Mouse (Mus musculus) embryonic facial prominence, embryonic 15.5 days (tissue): ENCODE measurements around the gene Slc35c2. TPM values are rescaled to one million over a fixed set of nuclear protein-coding genes. Genes with fewer than 3 reads are reported as not detected.

Source experiments
- ATAC-seq: fragments of 200-750 bp; cut with Nextera tagmentation; 2 replicates; pipeline ENCODE4 v1.8.0; 2017; ENCODE audit warnings: low read depth, moderate TSS enrichment; ENCODE audit not compliant: insufficient number of reproducible peaks, low FRiP score, low TSS enrichment
- H3K27ac ChIP-seq: fragments of 300-500 bp; sonication (generic); replicated peaks from 2 replicates; pipeline ENCODE4 v1.5.1; 2015; ENCODE audit warnings: mild to moderate bottlenecking, inconsistent platforms
- H3K27me3 ChIP-seq: fragments of 300-500 bp; sonication (generic); 2 replicates; pipeline ENCODE4 v1.6.1; 2015; ENCODE audit warnings: inconsistent platforms
- H3K36me3 ChIP-seq: fragments of 300-500 bp; sonication (generic); 2 replicates; pipeline ENCODE4 v1.6.1; 2015; ENCODE audit warnings: mild to moderate bottlenecking, inconsistent platforms
- H3K4me1 ChIP-seq: fragments of 300-500 bp; sonication (generic); 2 replicates; pipeline ENCODE4 v1.6.1; 2015; ENCODE audit warnings: inconsistent platforms
- H3K4me2 ChIP-seq: fragments of 300-500 bp; sonication (generic); replicated peaks from 2 replicates; pipeline ENCODE4 v1.6.1; 2015; ENCODE audit warnings: mild to moderate bottlenecking, inconsistent platforms
- H3K4me3 ChIP-seq: fragments of 300-500 bp; sonication (generic); replicated peaks from 2 replicates; pipeline ENCODE4 v1.5.1; 2015; ENCODE audit warnings: mild to moderate bottlenecking, inconsistent platforms
- H3K9ac ChIP-seq: fragments of 300-500 bp; sonication (generic); 2 replicates; pipeline ENCODE4 v1.6.1; 2015; ENCODE audit warnings: inconsistent platforms
- H3K9me3 ChIP-seq: fragments of 300-500 bp; sonication (generic); replicated peaks from 2 replicates; pipeline ENCODE4 v1.6.1; 2016; ENCODE audit warnings: inconsistent platforms
- WGBS: fragments of 180-500 bp; shearing (Covaris S2); methylation state at CpG from one replicate; pipeline ENCODE4 v1.1.7; 2015; 5-methylcytosine and 5-hydroxymethylcytosine counted together
- polyA plus RNA-seq: library from polyadenylated mRNA; unstranded; fragments of >200 nt; fragmentation: Nextera tagmentation; extraction: Ambion mirVana; gene quantifications from 2 replicates; pipeline ENCODE4 v1.2.1, GENCODE M21; 2015

The Slc35c2 gene
- polyA plus RNA-seq, 1 experiment from 2014 or later = 59.5 TPM

DNA sequence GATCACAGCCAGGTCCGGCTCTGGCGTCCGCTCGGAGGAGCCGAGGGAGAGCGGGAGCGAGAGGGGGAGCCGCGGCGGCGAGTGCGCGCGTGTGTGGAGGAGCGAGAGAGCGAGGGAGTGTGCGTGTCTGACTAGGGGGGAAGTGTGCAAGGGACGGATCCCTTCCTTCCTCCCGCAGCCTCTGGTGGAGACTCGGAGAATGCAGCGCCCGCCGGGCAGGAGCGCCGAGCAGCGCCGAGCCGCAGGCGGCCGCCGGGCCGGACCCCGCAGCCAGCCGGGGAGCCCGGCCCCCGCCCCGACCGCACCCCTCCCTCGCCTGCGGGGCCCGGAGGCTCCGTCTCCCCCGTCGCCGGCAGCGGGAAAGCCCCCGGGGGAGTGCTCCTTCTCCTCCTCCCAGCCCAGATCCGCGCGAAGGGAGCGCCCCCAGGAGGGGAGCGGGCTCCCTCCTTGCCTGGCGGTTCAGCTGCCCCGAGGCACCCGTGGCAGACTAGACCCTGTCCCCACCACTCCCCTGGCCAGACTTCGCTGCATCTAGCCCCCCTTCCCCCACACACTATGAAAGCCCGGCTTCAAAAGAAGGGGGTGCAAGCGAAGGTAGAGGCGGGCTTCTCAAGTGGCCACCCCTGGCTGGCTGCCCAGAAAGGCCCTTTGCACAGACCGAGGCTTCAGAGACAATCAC lies 52.9 kb downstream of the Slc35c2 start, which contains the start of gene Cdh22:
Cdh22 (minus strand) TSS at position 241 of the 679 bp plus-strand sequence.
- peak within 1 kb of the TSS; percentile 52 for H3K4me3 ChIP-seq
- H3K4me1 ChIP-seq = peaks cover 25% of the 10 kb centered on the region
- H3K27ac ChIP-seq = no peak within 1 kb of the TSS
- H3K4me2 ChIP-seq = peak within 1 kb of the TSS; percentile 91
- ATAC-seq = peak; percentile 64; the same call in 1 of the 2 replicates
- H3K9me3 ChIP-seq = no peaks in the 10 kb centered on the region
- H3K36me3 ChIP-seq = no peaks in the 10 kb centered on the region
- under 1% methylated on average over 59 of the region's 60 CpGs for WGBS
- peak within 1 kb of the TSS; percentile 21 for H3K9ac ChIP-seq
- peaks cover 97% of the 10 kb centered on the region for H3K27me3 ChIP-seq

DNA sequence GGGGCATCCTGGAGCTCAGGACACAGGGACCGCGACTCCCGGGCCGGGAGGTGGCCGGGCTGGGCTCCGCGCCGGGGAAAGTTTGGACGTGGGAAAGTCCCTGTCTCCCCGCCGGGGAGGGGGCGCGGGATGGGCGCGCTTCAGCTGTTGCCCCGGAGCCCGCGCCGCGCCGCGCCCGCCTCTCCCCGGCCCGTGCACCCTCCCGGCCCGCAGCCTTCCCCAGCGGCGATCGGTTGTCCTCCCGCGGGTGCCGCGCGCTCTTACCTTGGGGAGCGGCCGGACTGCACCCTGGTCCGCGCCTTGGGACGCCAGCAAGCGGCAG lies 53.4 kb downstream of the Slc35c2 start:
- ATAC-seq = 0 out of 2 replicates have a peak, but pooled peaks have one; percentile 36
- no peaks in the 10 kb centered on the region for H3K36me3 ChIP-seq
- H3K4me1 ChIP-seq = peaks cover 25% of the 10 kb centered on the region
- peak overlapping the region; percentile 21 for H3K9ac ChIP-seq
- H3K4me2 ChIP-seq = peak overlapping the region; percentile 91
- under 1% methylated on average over 41 of the region's 41 CpGs for WGBS
- peak overlapping the region; percentile 52 for H3K4me3 ChIP-seq
- peaks cover 97% of the 10 kb centered on the region for H3K27me3 ChIP-seq
- no peaks in the 10 kb centered on the region for H3K9me3 ChIP-seq
- no peak overlapping the region for H3K27ac ChIP-seq

DNA sequence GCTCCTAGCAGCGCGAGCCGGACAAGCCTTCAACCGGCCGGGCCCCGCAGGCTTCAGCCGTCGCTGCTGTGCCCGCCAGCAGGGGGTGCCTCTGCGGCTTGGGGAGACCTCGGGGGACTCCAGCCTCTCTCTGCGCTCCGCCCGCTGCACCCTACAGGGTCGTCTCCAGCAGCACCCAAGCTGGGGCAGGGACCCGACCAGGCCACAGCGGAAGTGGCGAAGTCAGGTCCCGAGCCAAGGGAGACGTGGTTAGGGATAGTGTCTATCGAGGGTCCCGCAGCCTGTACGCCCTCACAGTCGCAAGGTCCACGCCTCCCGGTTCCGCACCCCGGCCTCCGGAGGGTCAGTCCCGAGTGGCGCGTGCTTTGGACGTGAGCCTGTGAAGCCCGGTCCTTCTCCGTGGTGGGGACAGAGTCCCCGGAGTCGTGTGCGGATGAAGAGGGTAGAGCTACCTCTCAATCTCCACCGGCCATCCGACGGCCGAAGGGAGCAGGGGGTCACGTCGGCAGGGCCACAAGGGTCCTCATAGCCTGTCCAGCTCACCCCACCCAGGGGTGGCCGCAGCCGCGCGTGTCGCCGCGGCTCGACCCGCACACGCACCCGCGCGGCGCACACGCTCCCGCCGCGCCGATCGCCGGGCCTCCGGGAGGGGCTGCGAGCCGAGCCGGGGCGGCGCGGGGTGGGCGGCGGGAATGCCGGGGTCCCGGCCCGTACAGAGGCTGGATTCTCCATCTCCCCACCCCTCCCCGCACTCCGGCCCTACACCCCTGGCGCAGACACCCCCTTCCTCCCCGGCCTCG lies 54.0 kb downstream of the Slc35c2 start:
- Histone ChIP-seq H3K27me3 (peaks cover 96% of the 10 kb centered on the region), H3K36me3 (no peaks in the 10 kb centered on the region), H3K4me3 (peak overlapping the region; percentile 52), H3K9me3 (no peaks in the 10 kb centered on the region), H3K4me1 (peaks cover 25% of the 10 kb centered on the region), H3K9ac (peak overlapping the region; percentile 21; the same call in 1 of the 2 replicates), H3K4me2 (peak overlapping the region; percentile 91), H3K27ac (no peak overlapping the region)
- peak; percentile 36; the same call in 1 of the 2 replicates for ATAC-seq
- under 1% methylated on average over 70 of the region's 82 CpGs for WGBS

DNA sequence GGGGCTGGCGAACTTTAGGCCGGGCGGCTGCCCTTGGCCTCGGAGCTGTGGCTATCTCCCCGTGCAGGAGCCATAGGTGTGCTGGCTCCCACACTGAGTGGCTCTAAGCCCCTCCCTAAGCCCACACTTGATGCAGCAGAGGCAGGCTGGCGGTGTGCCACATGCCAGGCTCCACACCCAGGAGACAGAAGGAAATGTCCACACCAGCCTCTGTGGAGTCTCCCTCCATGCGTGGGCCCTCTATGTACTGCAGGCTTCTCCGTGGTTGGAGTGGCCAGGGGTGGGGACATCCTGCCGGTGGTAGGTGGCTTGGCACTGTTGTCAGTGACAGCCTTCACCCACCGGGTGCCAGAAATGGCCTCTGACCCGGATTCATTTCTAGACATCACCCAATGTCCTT lies 58.6 kb downstream of the Slc35c2 start:
- 83% methylated on average over 11 of the region's 11 CpGs for WGBS
- peaks cover 74% of the 10 kb centered on the region for H3K27me3 ChIP-seq
- ATAC-seq = 0 out of 2 replicates have a peak, but pooled peaks have one; percentile 20

More for the DNA sequence above, 58.6 kb downstream of the Slc35c2 start:
- Histone ChIP-seq H3K4me1 (peaks cover 13% of the 10 kb centered on the region), H3K4me3 (no peak overlapping the region), H3K4me2 (no peak overlapping the region), H3K36me3 (no peaks in the 10 kb centered on the region), H3K27ac (no peak overlapping the region), H3K9ac (no peak overlapping the region), H3K9me3 (no peaks in the 10 kb centered on the region)

Other genes starting within 250 kb of the Slc35c2 start
- gene Cd40, start 232.2 kb downstream of the Slc35c2 start, polyA plus RNA-seq = 4.7 and 7.7 TPM in 2 replicates
- not detected in 2 replicates for gene 1700025C18Rik, start 197.1 kb downstream of the Slc35c2 start, polyA plus RNA-seq
- 0.83 and 1.0 TPM in 2 replicates for gene Cdh22, start 53.0 kb downstream of the Slc35c2 start, polyA plus RNA-seq
- 86.4 and 91.3 TPM in 2 replicates for gene Elmo2, start 38.6 kb upstream of the Slc35c2 start, polyA plus RNA-seq
- 0.27 and 0.55 TPM in 2 replicates for gene Zfp663, start 80.9 kb upstream of the Slc35c2 start, polyA plus RNA-seq
- 6.8 and 7.0 TPM in 2 replicates for gene Zfp334, start 100.4 kb upstream of the Slc35c2 start, polyA plus RNA-seq
- gene Ocstamp, start 112.5 kb upstream of the Slc35c2 start, polyA plus RNA-seq = 0.88 and 0.93 TPM in 2 replicates
- gene Slc13a3, start 185.4 kb upstream of the Slc35c2 start, polyA plus RNA-seq = 0.83 and 0.89 TPM in 2 replicates
- gene Trp53rka, start 205.5 kb upstream of the Slc35c2 start, polyA plus RNA-seq = 41.8 and 43.4 TPM in 2 replicates
- gene Slc2a10, start 215.9 kb upstream of the Slc35c2 start, polyA plus RNA-seq = 15.6 and 15.8 TPM in 2 replicates